Mouse (Mus musculus) liver, embryonic 12.5 days (tissue): Measurements from ENCODE around the gene Six2. TPM values are rescaled to one million over a fixed set of nuclear protein-coding genes. Genes with fewer than 3 reads are reported as not detected.
"Not testable (repeated sequence)": the region's sequence is repeated elsewhere in the genome, so short reads cannot be mapped to it uniquely, and the experiment has no call there.

Source experiments
- ATAC-seq: fragments of 200-750 bp; cut with Nextera tagmentation; 2 replicates; pipeline ENCODE4 v1.8.0; 2017; ENCODE audit warnings: moderate number of reproducible peaks, mild to moderate bottlenecking, moderate library complexity
- H3K27ac ChIP-seq: fragments of 300-500 bp; sonication (generic); 2 replicates; pipeline ENCODE4 v1.5.1; 2016; ENCODE audit warnings: mild to moderate bottlenecking
- H3K27me3 ChIP-seq: fragments of 300-500 bp; sonication (generic); replicated peaks from 2 replicates; pipeline ENCODE4 v1.6.1; 2016; ENCODE audit warnings: mild to moderate bottlenecking, moderate library complexity
- H3K36me3 ChIP-seq: fragments of 300-500 bp; sonication (generic); 2 replicates; pipeline ENCODE4 v1.6.1; 2016; ENCODE audit warnings: mild to moderate bottlenecking, moderate library complexity
- H3K4me1 ChIP-seq: fragments of 300-500 bp; sonication (generic); 2 replicates; pipeline ENCODE4 v1.6.1; 2016
- H3K4me2 ChIP-seq: fragments of 300-500 bp; sonication (generic); 2 replicates; pipeline ENCODE4 v1.6.1; 2016; ENCODE audit warnings: mild to moderate bottlenecking, moderate library complexity
- H3K4me3 ChIP-seq: fragments of 300-500 bp; sonication (generic); 2 replicates; pipeline ENCODE4 v1.5.1; 2016; ENCODE audit warnings: mild to moderate bottlenecking, moderate library complexity
- H3K9ac ChIP-seq: fragments of 300-500 bp; sonication (generic); 2 replicates; pipeline ENCODE4 v1.6.1; 2016; ENCODE audit warnings: mild to moderate bottlenecking, moderate library complexity
- H3K9me3 ChIP-seq: fragments of 300-500 bp; sonication (generic); replicated peaks from 2 replicates; pipeline ENCODE4 v1.6.1; 2016; ENCODE audit warnings: mild to moderate bottlenecking, moderate library complexity
- WGBS: fragments of 180-500 bp; shearing (Covaris S2); methylation state at CpG from one replicate; pipeline ENCODE4 v1.1.7; 2016; ENCODE audit not compliant: insufficient replicate concordance; 5-methylcytosine and 5-hydroxymethylcytosine counted together
- polyA plus RNA-seq: library from polyadenylated mRNA; unstranded; fragments of >200 nt; fragmentation: Nextera tagmentation; extraction: Ambion mirVana; gene quantifications from 2 replicates; pipeline ENCODE4 v1.2.1, GENCODE M21; 2016

The Six2 gene
- polyA plus RNA-seq, 1 experiment from 2014 or later = 0.11 TPM

GRCm38 (mm10) chr17:85688911-85689806 is 1.1 kb upstream of the Six2 start:
- H3K4me2 ChIP-seq = peak overlapping the region; percentile 53

GRCm38 (mm10) chr17:85687421-85688235 is 446 bp downstream of the Six2 start:
- ATAC-seq = no peak
- Histone ChIP-seq H3K27ac (no peak overlapping the region), H3K9ac (no peak overlapping the region), H3K4me3 (peak overlapping the region; percentile 43), H3K27me3 (peaks cover 100% of the 10 kb centered on the region), H3K36me3 (no peaks in the 10 kb centered on the region), H3K4me1 (peaks cover 8% of the 10 kb centered on the region; the same call in 1 of the 2 replicates), H3K9me3 (no peaks in the 10 kb centered on the region), H3K4me2 (peak overlapping the region; percentile 53)
- under 1% methylated on average over 107 of the region's 109 CpGs for WGBS

More at GRCm38 (mm10) chr17:85688911-85689806, 1.1 kb upstream of the Six2 start:
- peaks cover 100% of the 10 kb centered on the region for H3K27me3 ChIP-seq
- no peak overlapping the region for H3K27ac ChIP-seq
- WGBS = 4% methylated on average over 35 of the region's 35 CpGs
- no peak overlapping the region for H3K9ac ChIP-seq
- H3K4me1 ChIP-seq = peaks cover 8% of the 10 kb centered on the region; the same call in 1 of the 2 replicates
- H3K9me3 ChIP-seq = no peaks in the 10 kb centered on the region
- H3K36me3 ChIP-seq = no peaks in the 10 kb centered on the region
- H3K4me3 ChIP-seq = peak overlapping the region; percentile 43; the same call in 1 of the 2 replicates
- ATAC-seq = no peak

DNA sequence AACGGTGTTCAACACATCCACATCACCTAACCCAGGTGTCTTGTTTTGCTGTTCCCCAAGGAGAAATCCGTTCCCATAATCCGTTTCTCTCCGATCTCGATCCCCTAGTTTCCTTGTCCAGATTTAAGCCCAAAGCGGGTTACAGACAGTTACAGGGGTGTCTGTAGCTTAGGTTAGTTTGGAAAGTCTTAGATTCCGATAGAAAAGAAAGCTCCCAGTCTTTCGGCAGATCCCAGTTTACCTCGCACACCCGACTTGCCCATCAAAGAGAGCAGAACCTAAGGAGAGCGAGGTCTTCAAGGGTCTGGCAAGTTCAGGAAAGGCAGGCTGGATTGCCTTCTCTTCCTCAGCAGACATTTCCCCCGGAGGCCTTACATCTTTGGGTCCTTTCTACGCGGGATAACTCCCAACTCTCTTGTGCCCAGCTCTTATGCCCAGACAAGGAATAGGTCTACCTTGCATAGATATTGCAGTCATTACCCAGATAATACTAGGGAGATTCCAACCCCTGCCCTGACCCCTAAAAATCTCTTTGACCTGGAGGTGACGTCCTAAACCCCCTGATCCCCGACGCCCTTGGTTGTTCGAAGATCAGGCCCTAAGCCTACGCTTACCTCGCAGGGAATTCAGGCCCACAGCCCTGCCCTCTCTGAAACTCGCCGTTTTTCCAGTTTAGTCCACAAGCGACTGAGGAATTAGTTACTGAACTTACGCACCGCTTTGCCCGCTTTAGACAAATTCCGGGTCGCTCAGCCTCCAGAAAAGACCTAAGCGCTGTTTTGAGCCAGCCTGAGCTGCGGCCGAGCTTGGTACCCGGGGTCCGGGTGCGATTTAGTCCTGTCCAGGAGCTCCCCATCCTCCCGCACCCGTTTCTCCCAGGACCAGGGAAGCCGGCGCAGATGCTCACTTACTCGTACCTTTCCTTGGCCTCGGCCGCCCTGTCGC is 1.3 kb downstream of the Six2 start:
- 4% methylated on average over 42 of the region's 42 CpGs for WGBS
- peaks cover 8% of the 10 kb centered on the region; the same call in 1 of the 2 replicates for H3K4me1 ChIP-seq

DNA sequence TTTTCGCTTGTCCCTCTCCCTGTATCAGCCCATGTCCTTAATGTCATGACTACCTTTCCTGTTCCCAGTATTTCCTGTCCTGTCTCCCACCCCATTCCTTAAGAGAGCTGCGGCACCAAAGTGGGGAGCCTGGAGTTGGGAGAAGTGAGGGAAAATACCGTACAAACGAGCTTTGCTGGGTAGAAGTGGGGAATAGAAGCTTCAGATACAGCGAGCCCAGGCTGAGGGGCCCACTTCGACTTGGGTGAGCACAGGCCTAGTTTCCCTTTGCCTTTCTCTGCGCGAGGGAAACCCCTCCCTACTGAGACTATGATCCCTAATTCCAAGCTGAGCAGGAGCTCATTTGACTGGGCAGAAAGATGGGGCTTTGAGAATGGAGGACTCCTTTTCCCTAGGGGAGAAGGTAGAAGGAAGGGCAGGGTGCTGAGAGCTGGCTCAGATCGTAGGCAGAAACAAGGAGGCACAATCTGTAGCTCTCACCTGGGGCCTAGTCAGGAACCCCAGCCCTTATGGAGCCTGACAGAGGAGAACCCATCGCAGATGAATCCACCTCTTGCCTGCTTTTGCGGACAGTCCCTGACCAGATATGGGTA is 2.3 kb downstream of the Six2 start:
- H3K36me3 ChIP-seq = no peaks in the 10 kb centered on the region
- peaks cover 8% of the 10 kb centered on the region; the same call in 1 of the 2 replicates for H3K4me1 ChIP-seq
- no peak overlapping the region for H3K27ac ChIP-seq
- no peak overlapping the region for H3K9ac ChIP-seq
- H3K4me2 ChIP-seq = no peak overlapping the region
- WGBS = 2% methylated on average over 11 of the region's 11 CpGs
- H3K4me3 ChIP-seq = no peak overlapping the region
- H3K9me3 ChIP-seq = no peaks in the 10 kb centered on the region
- no peak for ATAC-seq
- peaks cover 100% of the 10 kb centered on the region for H3K27me3 ChIP-seq

More for the DNA sequence above, 1.3 kb downstream of the Six2 start:
- H3K27me3 ChIP-seq = peaks cover 100% of the 10 kb centered on the region
- H3K4me3 ChIP-seq = 0 out of 2 replicates have a peak overlapping the region, but pooled peaks have one; percentile 43
- H3K9ac ChIP-seq = no peak overlapping the region
- H3K9me3 ChIP-seq = no peaks in the 10 kb centered on the region
- H3K27ac ChIP-seq = no peak overlapping the region
- no peaks in the 10 kb centered on the region for H3K36me3 ChIP-seq
- ATAC-seq = no peak
- peak overlapping the region; percentile 53 for H3K4me2 ChIP-seq

DNA sequence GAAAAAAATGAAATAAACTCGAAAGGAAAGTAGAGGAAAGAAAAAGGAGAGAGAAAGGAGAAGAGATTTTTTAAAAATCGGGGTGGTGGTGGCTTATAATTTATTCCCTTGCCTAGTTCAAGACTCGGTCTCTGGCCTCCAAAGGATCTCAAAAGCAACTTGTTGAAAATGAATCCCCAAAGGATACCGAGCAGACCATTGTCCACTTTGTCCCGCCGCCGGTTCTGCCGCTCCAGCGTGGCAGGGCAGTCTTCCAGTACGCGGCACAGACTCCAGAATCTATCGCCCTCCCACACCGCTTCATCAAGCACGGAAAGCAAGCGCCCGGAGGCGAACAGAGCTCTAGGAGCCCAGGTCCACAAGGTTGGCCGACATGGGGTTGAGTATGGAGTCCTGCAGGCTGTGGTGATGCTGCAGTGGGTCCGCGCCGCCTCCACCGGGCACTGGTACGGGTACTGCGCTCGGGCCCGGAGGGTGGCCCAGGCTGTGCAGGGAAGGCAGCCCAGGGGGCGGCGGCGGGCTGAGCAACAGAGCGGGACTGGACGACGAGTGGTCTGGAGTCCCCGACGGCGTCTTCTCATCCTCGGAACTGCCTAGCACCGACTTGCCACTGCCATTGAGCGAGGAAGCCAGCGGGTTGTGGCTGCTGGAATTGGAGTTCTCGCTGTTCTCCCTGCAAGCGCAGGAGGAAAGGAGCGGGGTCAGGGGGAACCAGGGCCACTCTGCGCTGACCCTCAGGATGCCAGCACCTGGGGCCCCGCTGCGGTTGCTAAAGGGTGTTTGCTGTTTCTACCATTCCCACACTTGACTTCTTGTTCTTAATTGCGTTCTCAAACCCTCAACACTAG is 3.0 kb downstream of the Six2 start:
- Histone ChIP-seq H3K4me2 (no peak overlapping the region), H3K4me1 (peaks cover 8% of the 10 kb centered on the region; the same call in 1 of the 2 replicates), H3K27ac (no peak overlapping the region), H3K9ac (no peak overlapping the region), H3K9me3 (no peaks in the 10 kb centered on the region), H3K27me3 (peaks cover 100% of the 10 kb centered on the region), H3K36me3 (no peaks in the 10 kb centered on the region), H3K4me3 (no peak overlapping the region)
- ATAC-seq = no peak
- 4% methylated on average over 46 of the region's 46 CpGs for WGBS

GRCm38 (mm10) chr17:85684436-85684835 is 3.6 kb downstream of the Six2 start:
- ATAC-seq, H3K9me3 ChIP-seq, H3K4me2 ChIP-seq, H3K36me3 ChIP-seq, H3K9ac ChIP-seq, H3K27ac ChIP-seq, H3K4me3 ChIP-seq, H3K4me1 ChIP-seq: not testable (repeated sequence)
- 3% methylated on average over 6 of the region's 6 CpGs for WGBS
- H3K27me3 ChIP-seq = peaks cover 100% of the 10 kb centered on the region

DNA sequence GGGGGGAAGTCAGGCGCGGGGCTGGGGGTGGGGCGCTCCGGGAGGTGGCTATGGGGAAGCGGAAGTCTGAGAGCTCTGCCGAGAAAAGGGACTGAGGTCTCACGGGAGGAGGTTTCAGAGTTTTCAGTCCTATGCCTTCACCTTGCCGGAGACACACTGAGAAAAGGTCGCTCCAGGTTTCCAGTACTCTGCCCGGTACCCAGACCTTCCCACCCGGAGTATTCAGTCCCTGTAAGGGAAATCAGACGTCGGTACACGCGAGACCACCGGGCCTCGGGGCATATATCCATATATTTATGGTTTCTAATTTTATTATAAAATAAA is 4.1 kb downstream of the Six2 start:
- Histone ChIP-seq H3K27ac (no peak overlapping the region), H3K4me2 (peak overlapping the region; percentile 18; the same call in 1 of the 2 replicates), H3K4me1 (peaks cover 8% of the 10 kb centered on the region; the same call in 1 of the 2 replicates), H3K27me3 (peaks cover 100% of the 10 kb centered on the region), H3K36me3 (no peaks in the 10 kb centered on the region), H3K4me3 (no peak overlapping the region; the same call in 1 of the 2 replicates), H3K9me3 (no peaks in the 10 kb centered on the region), H3K9ac (no peak overlapping the region)
- WGBS = 1% methylated on average over 17 of the region's 17 CpGs
- ATAC-seq = no peak

DNA sequence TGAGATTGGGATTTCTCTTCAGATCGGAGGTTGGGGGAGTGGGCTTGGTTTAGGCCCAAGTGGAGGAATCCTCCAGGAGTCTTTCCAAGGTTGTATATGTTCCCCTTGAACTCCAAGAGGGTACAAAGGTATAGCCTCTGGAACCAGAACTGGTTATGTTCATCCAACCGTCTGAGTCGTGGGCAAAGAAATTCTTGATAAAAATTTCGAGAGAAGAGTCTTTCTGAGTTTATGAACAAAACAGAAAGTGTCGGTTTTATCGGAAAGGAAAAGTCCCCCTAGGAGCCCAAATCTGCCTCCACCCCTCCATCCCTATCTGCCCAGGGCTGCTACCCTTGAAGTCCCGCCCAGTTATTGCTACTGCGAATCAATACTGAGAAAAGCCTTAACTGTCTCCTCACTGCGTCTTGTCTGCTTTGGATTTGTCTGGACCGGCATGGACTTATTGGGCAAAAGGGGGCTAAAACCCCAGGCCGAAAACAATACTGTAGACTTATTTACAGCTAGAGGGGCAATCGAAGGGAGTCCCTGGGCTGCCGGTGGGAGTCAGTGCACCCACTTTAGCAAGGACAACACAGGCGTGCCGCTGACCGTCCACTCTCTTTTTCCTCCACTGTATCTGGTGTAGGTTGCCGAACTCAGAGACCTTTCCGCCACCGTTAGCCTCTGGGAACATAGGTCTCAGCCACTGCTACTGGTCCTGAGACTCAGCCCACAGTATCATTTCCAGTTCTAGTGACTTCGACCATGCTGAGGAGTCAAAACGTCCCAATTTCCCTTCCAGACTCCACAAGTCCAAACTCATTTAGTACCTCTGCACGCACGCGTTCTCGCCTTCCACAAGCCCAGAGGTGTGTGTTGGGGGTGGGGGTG is 4.7 kb downstream of the Six2 start:
- Histone ChIP-seq H3K27ac (no peak overlapping the region), H3K9ac (no peak overlapping the region), H3K4me3 (no peak overlapping the region), H3K4me1 (0 out of 2 replicates have a peak, but pooled peaks cover 2% of the 10 kb centered on the region), H3K9me3 (no peaks in the 10 kb centered on the region), H3K36me3 (no peaks in the 10 kb centered on the region), H3K4me2 (peak overlapping the region; percentile 18; the same call in 1 of the 2 replicates), H3K27me3 (peaks cover 100% of the 10 kb centered on the region)
- WGBS = 6% methylated on average over 25 of the region's 25 CpGs
- no peak for ATAC-seq

- Histone ChIP-seq H3K9ac (no peak overlapping the region), H3K4me3 (no peak overlapping the region), H3K4me2 (no peak overlapping the region), H3K9me3 (no peaks in the 10 kb centered on the region), H3K4me1 (no peaks in the 10 kb centered on the region), H3K27me3 (peaks cover 98% of the 10 kb centered on the region), H3K27ac (no peak overlapping the region), H3K36me3 (no peaks in the 10 kb centered on the region)
- no peak for ATAC-seq
- 10% methylated on average over 7 of the region's 7 CpGs for WGBS
These were observed 5.8 kb downstream of the Six2 start for GRCm38 (mm10) chr17:85682181-85682710.
